Mouse (Mus musculus) megakaryocyte, embryonic 14.5 days (primary cell): Measurements from ENCODE around the gene Dock2.

Experiments used
- FLI1 ChIP-seq: IDR thresholded peaks from 2 replicates; pipeline ENCODE4 v1.6.1; 2012; ENCODE audit warnings: low read length, inconsistent platforms, mixed read lengths
- GATA1 ChIP-seq: IDR thresholded peaks from 3 replicates; pipeline ENCODE4 v1.6.1; 2012; ENCODE audit warnings: mixed read lengths, low read length, inconsistent platforms, borderline replicate concordance

DNA sequence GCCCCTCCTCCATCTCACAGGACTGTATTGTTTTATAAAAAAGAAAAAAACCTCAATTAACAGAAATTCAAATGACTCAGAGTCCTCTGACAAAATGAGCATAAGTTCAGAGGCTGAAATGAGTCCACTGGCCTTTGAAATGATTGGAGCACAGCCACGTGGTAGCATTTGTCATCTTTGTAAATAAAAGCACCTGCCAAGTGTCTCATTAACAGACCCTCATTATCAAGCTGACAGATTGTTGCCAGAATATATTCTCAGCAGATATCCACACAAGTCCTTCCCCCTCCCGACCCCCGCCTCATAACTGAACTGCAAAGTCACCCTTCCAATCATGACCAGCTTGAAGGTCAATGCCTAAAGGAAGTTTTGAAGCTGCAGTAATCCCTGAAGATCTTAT lies 49.7 kb downstream of the Dock2 start:
- TF ChIP-seq GATA1 (no peak), FLI1 (no peak)
